Mouse (Mus musculus) heart, embryonic 14.5 days (tissue): ENCODE data around the gene Cage1. TPM values are rescaled to one million over a fixed set of nuclear protein-coding genes. Genes with fewer than 3 reads are reported as not detected.
A peak's percentile ranks its signal among the peaks of the same experiment; 100 is the strongest.

Experiments used
- ATAC-seq: fragments of 200-750 bp; cut with Nextera tagmentation; 2 replicates; pipeline ENCODE4 v1.8.0; 2017; ENCODE audit warnings: low read depth, moderate TSS enrichment; ENCODE audit not compliant: insufficient number of reproducible peaks, insufficient read depth, low FRiP score
- H3K27ac ChIP-seq, 2 experiments: fragments of 200-500 bp in 1 of 2; fragments of 300-500 bp in 1 of 2; sonication (generic) in 1 of 2; replicated peaks in 1 of 2; 2 replicates each; pipeline ENCODE4 v1.5.1; 2012 to 2014; ENCODE audit warnings: low read depth in 2 of 2, low read length in 2 of 2, control low read depth in 1 of 2, mild to moderate bottlenecking in 1 of 2, mixed read lengths in 1 of 2; ENCODE audit not compliant: control insufficient read depth in 1 of 2, insufficient read depth in 1 of 2
- H3K27me3 ChIP-seq: fragments of 300-500 bp; sonication (generic); 2 replicates; pipeline ENCODE4 v1.6.1; 2014; ENCODE audit warnings: mild to moderate bottlenecking, low read length, control low read depth; ENCODE audit not compliant: control insufficient read depth, insufficient read depth
- H3K36me3 ChIP-seq: fragments of 300-500 bp; sonication (generic); 2 replicates; pipeline ENCODE4 v1.6.1; 2014; ENCODE audit warnings: mild to moderate bottlenecking, control low read depth, low read length, mixed read lengths; ENCODE audit not compliant: control insufficient read depth, insufficient read depth
- H3K4me1 ChIP-seq, 2 experiments: fragments of 200-500 bp in 1 of 2; fragments of 300-500 bp in 1 of 2; sonication (generic) in 1 of 2; 2 replicates each; pipeline ENCODE4 v1.6.1; 2012 to 2014; ENCODE audit warnings: low read length in 2 of 2, control low read depth in 1 of 2, mixed read lengths in 1 of 2; ENCODE audit not compliant: control insufficient read depth in 2 of 2, insufficient read depth in 2 of 2
- H3K4me2 ChIP-seq: fragments of 300-500 bp; sonication (generic); 2 replicates; pipeline ENCODE4 v1.6.1; 2014; ENCODE audit warnings: mild to moderate bottlenecking, low read length
- H3K4me3 ChIP-seq, 2 experiments: fragments of 200-500 bp in 1 of 2; fragments of 300-500 bp in 1 of 2; sonication (generic) in 1 of 2; 2 replicates each; pipeline ENCODE4 v1.5.1; 2012 to 2014; ENCODE audit warnings: low read length in 2 of 2, mild to moderate bottlenecking in 2 of 2, control low read depth in 1 of 2, low read depth in 1 of 2, moderate library complexity in 1 of 2; ENCODE audit not compliant: control insufficient read depth in 1 of 2, insufficient read depth in 1 of 2
- H3K9ac ChIP-seq: fragments of 300-500 bp; sonication (generic); 2 replicates; pipeline ENCODE4 v1.6.1; 2014; ENCODE audit warnings: mild to moderate bottlenecking, low read length
- H3K9me3 ChIP-seq: fragments of 300-500 bp; sonication (generic); 2 replicates; pipeline ENCODE4 v1.6.1; 2016; ENCODE audit warnings: low read length, control low read depth; ENCODE audit not compliant: control insufficient read depth
- WGBS: fragments of 180-500 bp; shearing (Covaris S2); extraction: QIAGEN DNeasy Blood & Tissue Kit; methylation state at CpG from one replicate; pipeline ENCODE4 v1.1.7; 2014; 5-methylcytosine and 5-hydroxymethylcytosine counted together
- polyA plus RNA-seq: library from polyadenylated mRNA; unstranded; fragments of >200 nt; fragmentation: Nextera tagmentation; extraction: Ambion mirVana; gene quantifications from 2 replicates; pipeline ENCODE4 v1.2.1, GENCODE M21; 2014

Gene Cage1
- polyA plus RNA-seq, 1 experiment from 2014 or later, result 1.8 TPM

GRCm38 (mm10) chr13:38009721-38010408 is 27.0 kb downstream of the Cage1 start:
- H3K4me3 ChIP-seq, result no peak overlapping the region
- no peaks in the 10 kb centered on the region for H3K9me3 ChIP-seq
- WGBS, result 68% methylated on average over 5 of the region's 5 CpGs

DNA sequence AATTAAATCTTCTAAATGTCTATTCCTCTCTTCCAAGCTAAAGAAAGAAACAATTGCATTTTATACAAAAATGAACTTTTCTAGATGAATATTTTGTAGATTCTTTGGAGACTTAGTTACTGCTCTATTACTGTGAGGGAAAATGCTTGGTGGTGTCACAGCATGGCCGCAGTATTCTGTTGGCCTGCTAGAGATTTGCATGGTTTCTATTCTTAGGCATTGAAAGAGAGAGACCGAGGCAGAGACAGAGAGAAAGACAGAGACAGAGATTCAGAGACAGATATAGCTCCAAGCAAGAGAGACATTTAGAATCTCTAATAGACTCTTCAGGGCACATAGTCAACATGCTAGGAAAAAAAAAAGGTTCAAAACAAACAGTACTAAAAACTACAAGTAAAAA is 28.9 kb downstream of the Cage1 start:
- Histone ChIP-seq H3K4me2 (no peak overlapping the region), H3K27me3 (no peaks in the 10 kb centered on the region), H3K4me3 (no peak overlapping the region), H3K36me3 (no peaks in the 10 kb centered on the region), H3K9ac (no peak overlapping the region), H3K9me3 (0 out of 2 replicates have a peak, but pooled peaks cover under 1% of the 10 kb centered on the region), H3K4me1 (no peaks in the 10 kb centered on the region), H3K27ac (no peak overlapping the region)
- 78% methylated on average over 2 of the region's 2 CpGs for WGBS
- no peak for ATAC-seq

More at GRCm38 (mm10) chr13:38009721-38010408, 27.0 kb downstream of the Cage1 start:
- Histone ChIP-seq H3K27me3 (no peaks in the 10 kb centered on the region), H3K4me2 (no peak overlapping the region), H3K36me3 (no peaks in the 10 kb centered on the region), H3K4me1 (no peaks in the 10 kb centered on the region), H3K9ac (no peak overlapping the region), H3K27ac (no peak overlapping the region)
- no peak for ATAC-seq

GRCm38 (mm10) chr13:38002461-38002860 is 34.4 kb downstream of the Cage1 start:
- Histone ChIP-seq H3K9ac (no peak overlapping the region), H3K27me3 (no peaks in the 10 kb centered on the region), H3K4me1 (no peaks in the 10 kb centered on the region), H3K36me3 (no peaks in the 10 kb centered on the region), H3K27ac (no peak overlapping the region), H3K4me3 (no peak overlapping the region), H3K4me2 (no peak overlapping the region), H3K9me3 (0 out of 2 replicates have a peak, but pooled peaks cover 6% of the 10 kb centered on the region)
- 37% methylated on average over 1 of the region's 1 CpGs for WGBS
- no peak for ATAC-seq

DNA sequence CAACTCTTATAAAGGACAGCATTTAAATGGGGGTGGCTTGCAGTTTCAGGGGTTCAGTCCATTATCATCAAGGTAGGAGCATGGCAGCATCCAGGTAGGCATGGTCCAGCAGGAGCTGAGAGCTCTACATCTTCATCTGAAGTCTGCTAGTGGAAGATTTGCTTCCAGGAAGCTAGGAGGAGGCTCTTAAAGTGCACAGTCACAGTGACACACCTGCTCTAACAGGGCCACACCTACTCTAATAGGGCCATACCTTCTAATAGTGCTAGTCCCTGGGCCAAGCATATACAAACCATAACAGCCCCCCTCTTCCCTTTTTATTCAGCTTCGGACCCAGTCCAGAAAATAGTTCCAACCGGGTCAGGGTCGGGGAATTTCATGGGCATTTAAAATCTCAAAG is 37.2 kb downstream of the Cage1 start:
- 85% methylated on average over 3 of the region's 3 CpGs for WGBS
- Histone ChIP-seq H3K9me3 (0 out of 2 replicates have a peak, but pooled peaks cover 6% of the 10 kb centered on the region), H3K36me3 (no peaks in the 10 kb centered on the region), H3K9ac (no peak overlapping the region), H3K4me3 (no peak overlapping the region), H3K27ac (no peak overlapping the region), H3K4me2 (no peak overlapping the region), H3K4me1 (no peaks in the 10 kb centered on the region), H3K27me3 (no peaks in the 10 kb centered on the region)
- ATAC-seq, result no peak

DNA sequence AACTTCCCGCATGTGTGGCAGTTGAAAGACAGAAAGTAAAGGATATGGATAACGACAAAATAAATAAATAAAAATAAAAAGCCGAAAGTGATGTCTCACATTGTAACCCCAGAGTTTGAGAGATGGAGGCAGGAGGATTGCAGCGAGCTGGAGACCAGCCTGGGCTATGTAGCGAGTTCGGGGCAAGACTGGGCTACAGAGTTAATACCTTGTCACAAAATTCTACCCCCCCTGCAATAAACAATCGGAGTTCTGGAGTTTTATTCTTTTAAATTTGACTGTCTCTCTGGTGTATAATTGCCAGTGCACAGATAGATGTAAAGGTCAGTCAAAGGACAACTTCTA is 42.5 kb downstream of the Cage1 start:
- peak; percentile 34 for ATAC-seq
- Histone ChIP-seq H3K9me3 (no peaks in the 10 kb centered on the region), H3K27me3 (no peaks in the 10 kb centered on the region), H3K36me3 (peaks cover 25% of the 10 kb centered on the region), H3K9ac (peak overlapping the region; percentile 62), H3K4me3 (peak overlapping the region; percentile 20 to 98), H3K4me2 (peak overlapping the region; percentile 66), H3K27ac (peak overlapping the region; percentile 9 to 69; a peak in 3 of 4 replicates), H3K4me1 (peaks cover 2 to 10% of the 10 kb centered on the region in 2 experiments; a peak in 3 of 4 replicates)
- 13% methylated on average over 7 of the region's 7 CpGs for WGBS

GRCm38 (mm10) chr13:37993704-37994404 is 43.0 kb downstream of the Cage1 start, which contains the start of gene Ssr1:
TSS of gene Ssr1 (minus strand) at chr13:37994217.
- WGBS, result under 1% methylated on average over 84 of the region's 89 CpGs
- ATAC-seq, result peak; percentile 96

DNA sequence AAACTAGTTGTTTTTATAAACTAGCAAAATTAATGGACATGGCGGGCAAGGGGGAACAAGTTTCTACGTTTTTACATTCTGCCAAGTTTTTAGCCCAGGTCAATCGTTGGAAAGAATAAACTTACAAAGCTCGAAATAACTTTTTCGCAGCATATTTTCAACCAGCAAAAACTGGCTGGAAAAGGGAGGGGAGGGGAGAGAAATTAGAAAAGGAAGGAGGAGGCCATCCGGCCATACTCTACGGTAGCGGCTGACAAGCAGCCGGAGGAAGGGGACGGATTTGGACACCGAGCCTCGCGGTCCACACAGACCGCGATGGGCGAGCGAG is 43.5 kb downstream of the Cage1 start:
- ATAC-seq, result no peak; the same call in 1 of the 2 replicates
- H3K4me3 ChIP-seq, result peak overlapping the region; percentile 96 to 98
- no peaks in the 10 kb centered on the region for H3K27me3 ChIP-seq
- under 1% methylated on average over 17 of the region's 17 CpGs for WGBS
- H3K36me3 ChIP-seq, result peaks cover 36% of the 10 kb centered on the region
- H3K9me3 ChIP-seq, result no peaks in the 10 kb centered on the region
- H3K4me2 ChIP-seq, result peak overlapping the region; percentile 91
- H3K27ac ChIP-seq, result peak overlapping the region; percentile 91 to 95
- peak overlapping the region; percentile 99 for H3K9ac ChIP-seq
- peaks cover 2 to 10% of the 10 kb centered on the region in 2 experiments; a peak in 3 of 4 replicates for H3K4me1 ChIP-seq

More at GRCm38 (mm10) chr13:37993704-37994404, 43.0 kb downstream of the Cage1 start, which contains the start of gene Ssr1:
- peak within 1 kb of the TSS; percentile 91 to 95 for H3K27ac ChIP-seq
- H3K9ac ChIP-seq, result peak within 1 kb of the TSS; percentile 99
- H3K36me3 ChIP-seq, result peaks cover 31% of the 10 kb centered on the region
- H3K9me3 ChIP-seq, result no peaks in the 10 kb centered on the region
- H3K4me3 ChIP-seq, result peak within 1 kb of the TSS; percentile 96 to 98
- peaks cover 2 to 10% of the 10 kb centered on the region in 2 experiments; a peak in 3 of 4 replicates for H3K4me1 ChIP-seq
- H3K4me2 ChIP-seq, result peak within 1 kb of the TSS; percentile 91
- H3K27me3 ChIP-seq, result no peaks in the 10 kb centered on the region
